Mouse (Mus musculus): ENCODE data around the gene Ctrc. TPM values are rescaled to one million over a fixed set of nuclear protein-coding genes. Genes with fewer than 3 reads are reported as not detected.

Ctrc gene
- polyA plus RNA-seq, 1 experiment from 2014 or later = not detected

DNA sequence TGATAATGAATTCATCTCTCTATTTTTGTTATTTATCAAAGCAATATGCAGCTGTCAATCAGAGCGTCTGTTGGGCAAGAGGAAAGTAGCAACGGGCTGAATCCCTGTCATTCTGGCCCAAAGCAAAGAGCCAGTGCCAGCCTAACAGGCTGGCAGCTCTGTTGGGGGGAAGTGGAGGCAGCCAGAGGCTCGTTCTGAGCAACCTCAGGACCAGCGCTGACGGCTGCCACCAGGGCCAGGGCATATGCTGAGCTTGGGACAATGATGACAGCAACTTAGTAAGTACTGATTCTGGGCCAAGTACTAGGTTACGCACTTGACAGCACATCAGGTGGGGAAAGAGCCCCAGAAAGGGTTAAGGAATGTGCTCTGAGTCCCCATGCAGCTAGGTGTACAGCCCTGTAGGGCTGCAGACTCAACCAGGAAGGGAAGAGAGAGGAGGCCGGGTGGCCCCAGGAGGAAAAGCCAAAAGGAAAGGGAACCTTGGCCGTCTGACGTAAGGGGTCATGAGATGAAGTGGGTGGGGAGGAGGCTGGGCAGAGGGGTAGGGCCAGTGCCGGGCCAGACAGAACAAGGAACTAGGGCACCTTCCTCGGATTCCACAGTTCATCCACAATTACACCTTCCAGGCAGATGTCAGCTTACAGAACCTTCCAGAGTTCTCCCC, 24.6 kb upstream of the Ctrc start:
- Histone ChIP-seq H3K4me3 (ENCODE audit: low read depth, low read length) (no peak overlapping the region), H3K27ac (ENCODE audit: low read depth, low read length) (no peak overlapping the region), H3K4me2 (ENCODE audit: low read depth, low read length) (no peak overlapping the region), H3K4me1 (ENCODE audit: control insufficient read depth, insufficient read depth, low read length) (peaks cover 37% of the 10 kb centered on the region), H3K9me3 (ENCODE audit: control insufficient read depth, low read length) (no peaks in the 10 kb centered on the region), H3K36me3 (ENCODE audit: control insufficient read depth, insufficient read depth, low read length) (no peaks in the 10 kb centered on the region), H3K9ac (replicated peaks; ENCODE audit: low read depth, low read length) (no peak overlapping the region), H3K27me3 (ENCODE audit: control insufficient read depth, insufficient read depth, low read length) (no peaks in the 10 kb centered on the region)
- 67% methylated on average over 11 of the region's 11 CpGs for WGBS
- no peak for ATAC-seq (ENCODE audit: low read depth)

DNA sequence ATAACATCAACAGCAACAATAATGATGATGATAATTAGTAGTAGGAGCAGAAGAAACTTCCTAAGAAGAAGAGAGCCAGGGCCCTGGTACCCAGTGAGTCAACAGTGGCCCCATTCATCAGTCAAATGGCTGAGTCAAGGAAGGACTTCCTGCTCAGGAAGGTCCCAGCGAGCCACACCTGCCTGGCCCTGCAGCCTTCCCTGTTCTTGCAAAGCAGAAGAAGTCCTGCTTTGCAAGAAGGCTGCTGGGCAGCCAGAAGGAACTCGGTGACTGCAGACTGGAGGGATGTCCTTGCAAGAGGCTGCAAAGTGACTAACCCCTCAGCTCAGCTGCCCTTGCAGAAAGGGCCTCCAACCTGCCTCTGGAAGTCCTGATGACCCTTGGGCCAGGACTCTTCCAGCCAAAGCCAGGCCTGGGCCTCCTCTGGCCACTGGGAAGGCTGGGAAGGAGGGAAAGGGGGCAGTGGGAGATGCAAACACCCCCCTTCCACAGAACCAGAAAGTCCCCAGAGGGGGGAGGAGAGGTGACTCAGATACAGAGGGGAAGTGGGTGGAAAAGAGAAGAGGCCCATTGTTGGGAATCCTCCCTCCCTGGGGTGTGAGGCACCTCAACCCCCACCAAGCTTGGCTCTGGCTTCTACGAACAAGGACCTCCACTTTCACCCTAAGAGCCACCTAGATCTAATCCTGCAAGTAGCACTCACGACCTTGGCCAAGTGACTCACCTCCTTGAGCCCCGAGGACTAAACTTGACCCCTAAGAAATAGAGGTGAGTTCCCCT, 23.5 kb upstream of the Ctrc start:
- H3K27ac ChIP-seq (ENCODE audit: low read depth, low read length) = no peak overlapping the region
- H3K4me1 ChIP-seq (ENCODE audit: control insufficient read depth, insufficient read depth, low read length) = peaks cover 33% of the 10 kb centered on the region
- ATAC-seq (ENCODE audit: low read depth) = no peak
- H3K9ac ChIP-seq (replicated peaks; ENCODE audit: low read depth, low read length) = no peak overlapping the region
- H3K9me3 ChIP-seq (ENCODE audit: control insufficient read depth, low read length) = no peaks in the 10 kb centered on the region
- no peaks in the 10 kb centered on the region for H3K27me3 ChIP-seq (ENCODE audit: control insufficient read depth, insufficient read depth, low read length)
- H3K4me2 ChIP-seq (ENCODE audit: low read depth, low read length) = no peak overlapping the region
- H3K4me3 ChIP-seq (ENCODE audit: low read depth, low read length) = no peak overlapping the region
- WGBS = 86% methylated on average over 5 of the region's 5 CpGs
- H3K36me3 ChIP-seq (ENCODE audit: control insufficient read depth, insufficient read depth, low read length) = no peaks in the 10 kb centered on the region

DNA sequence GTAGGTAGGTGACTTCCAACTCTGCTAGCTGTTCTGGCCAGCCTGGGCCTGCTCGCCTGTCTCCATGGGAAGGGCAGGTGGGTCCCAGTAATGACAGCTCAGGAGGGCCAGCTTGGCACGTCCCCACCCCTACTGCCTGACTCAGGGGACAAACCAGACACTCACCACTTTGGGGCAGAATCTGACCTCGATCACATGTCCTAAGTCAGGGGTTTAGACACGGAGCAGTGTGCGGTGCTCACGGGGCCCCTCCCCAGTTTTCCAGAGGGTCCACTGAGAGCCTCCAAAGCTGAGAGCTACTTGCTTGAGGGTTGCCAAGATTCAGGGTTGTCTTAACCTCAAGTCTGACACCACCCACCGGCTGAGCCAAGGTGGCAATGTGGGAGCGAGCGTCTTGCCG, 21.9 kb upstream of the Ctrc start:
- H3K9me3 ChIP-seq (ENCODE audit: control insufficient read depth, low read length) = no peaks in the 10 kb centered on the region
- H3K27ac ChIP-seq (ENCODE audit: low read depth, low read length) = peak overlapping the region; percentile 60
- H3K4me1 ChIP-seq (ENCODE audit: control insufficient read depth, insufficient read depth, low read length) = peaks cover 28% of the 10 kb centered on the region
- no peaks in the 10 kb centered on the region for H3K36me3 ChIP-seq (ENCODE audit: control insufficient read depth, insufficient read depth, low read length)
- no peak overlapping the region for H3K9ac ChIP-seq (replicated peaks; ENCODE audit: low read depth, low read length)
- H3K4me2 ChIP-seq (ENCODE audit: low read depth, low read length) = no peak overlapping the region
- H3K27me3 ChIP-seq (ENCODE audit: control insufficient read depth, insufficient read depth, low read length) = no peaks in the 10 kb centered on the region
- ATAC-seq (ENCODE audit: low read depth) = no peak
- 68% methylated on average over 10 of the region's 10 CpGs for WGBS
- H3K4me3 ChIP-seq (ENCODE audit: low read depth, low read length) = no peak overlapping the region

DNA sequence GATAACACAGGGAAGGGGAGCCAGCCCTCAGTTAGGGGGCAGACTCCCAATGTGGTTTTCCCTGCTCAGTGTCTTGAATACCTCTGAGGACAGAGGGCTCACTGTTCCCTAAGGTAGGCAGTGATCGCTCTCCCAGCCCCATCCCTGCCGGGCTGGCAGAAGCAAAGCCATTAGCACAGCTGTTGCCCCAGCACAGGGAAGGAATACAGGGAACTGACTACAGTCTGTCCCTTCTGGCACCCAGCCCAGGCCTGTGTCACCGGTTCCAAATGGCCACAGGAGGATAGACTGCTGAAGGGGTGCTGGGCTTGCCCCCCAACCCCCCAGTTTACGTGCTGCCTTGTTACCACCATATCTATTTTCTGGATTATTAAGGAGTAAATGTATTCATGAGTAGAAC, 21.3 kb upstream of the Ctrc start:
- Histone ChIP-seq H3K4me2 (ENCODE audit: low read depth, low read length) (0 out of 2 replicates have a peak overlapping the region, but pooled peaks have one; percentile 11), H3K9ac (replicated peaks; ENCODE audit: low read depth, low read length) (no peak overlapping the region), H3K36me3 (ENCODE audit: control insufficient read depth, insufficient read depth, low read length) (no peaks in the 10 kb centered on the region), H3K27ac (ENCODE audit: low read depth, low read length) (peak overlapping the region; percentile 60), H3K4me3 (ENCODE audit: low read depth, low read length) (no peak overlapping the region), H3K9me3 (ENCODE audit: control insufficient read depth, low read length) (no peaks in the 10 kb centered on the region), H3K4me1 (ENCODE audit: control insufficient read depth, insufficient read depth, low read length) (peaks cover 24% of the 10 kb centered on the region), H3K27me3 (ENCODE audit: control insufficient read depth, insufficient read depth, low read length) (no peaks in the 10 kb centered on the region)
- WGBS = 19% methylated on average over 4 of the region's 4 CpGs
- ATAC-seq (ENCODE audit: low read depth) = peak; percentile 85

DNA sequence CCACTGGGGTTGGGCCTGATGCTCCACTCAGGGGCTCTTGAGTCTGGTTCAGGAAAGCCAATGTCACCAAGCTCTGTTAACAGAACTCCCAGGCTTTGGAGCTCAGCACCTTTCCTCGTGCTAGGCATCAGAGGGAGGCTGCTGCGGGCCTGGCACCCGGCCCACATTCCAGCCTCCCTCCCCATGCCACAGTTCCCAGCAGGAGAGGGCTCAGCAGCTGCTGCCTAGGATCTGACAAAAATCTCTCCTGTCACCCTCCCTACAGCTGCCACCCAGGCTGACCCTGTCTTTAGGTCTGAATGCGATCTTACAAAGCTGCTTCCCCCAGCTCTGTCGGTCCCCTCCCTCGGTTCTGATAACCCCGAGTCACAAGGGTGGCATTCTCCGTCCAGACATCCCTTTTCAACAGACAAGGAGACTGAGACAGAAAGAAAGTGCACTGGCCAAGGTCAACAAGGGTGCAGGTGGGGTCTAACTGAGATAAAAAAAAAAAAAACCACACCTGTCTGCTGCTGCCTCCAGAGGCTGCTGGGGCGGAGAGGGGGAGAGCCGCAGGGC, 20.9 kb upstream of the Ctrc start:
- Histone ChIP-seq H3K4me1 (ENCODE audit: control insufficient read depth, insufficient read depth, low read length) (peaks cover 22% of the 10 kb centered on the region), H3K36me3 (ENCODE audit: control insufficient read depth, insufficient read depth, low read length) (no peaks in the 10 kb centered on the region), H3K27me3 (ENCODE audit: control insufficient read depth, insufficient read depth, low read length) (no peaks in the 10 kb centered on the region), H3K4me2 (ENCODE audit: low read depth, low read length) (0 out of 2 replicates have a peak overlapping the region, but pooled peaks have one; percentile 11), H3K9ac (replicated peaks; ENCODE audit: low read depth, low read length) (no peak overlapping the region), H3K27ac (ENCODE audit: low read depth, low read length) (peak overlapping the region; percentile 60), H3K4me3 (ENCODE audit: low read depth, low read length) (no peak overlapping the region), H3K9me3 (ENCODE audit: control insufficient read depth, low read length) (no peaks in the 10 kb centered on the region)
- ATAC-seq (ENCODE audit: low read depth) = peak; percentile 50; the same call in 1 of the 2 replicates
- WGBS = 19% methylated on average over 10 of the region's 10 CpGs

DNA sequence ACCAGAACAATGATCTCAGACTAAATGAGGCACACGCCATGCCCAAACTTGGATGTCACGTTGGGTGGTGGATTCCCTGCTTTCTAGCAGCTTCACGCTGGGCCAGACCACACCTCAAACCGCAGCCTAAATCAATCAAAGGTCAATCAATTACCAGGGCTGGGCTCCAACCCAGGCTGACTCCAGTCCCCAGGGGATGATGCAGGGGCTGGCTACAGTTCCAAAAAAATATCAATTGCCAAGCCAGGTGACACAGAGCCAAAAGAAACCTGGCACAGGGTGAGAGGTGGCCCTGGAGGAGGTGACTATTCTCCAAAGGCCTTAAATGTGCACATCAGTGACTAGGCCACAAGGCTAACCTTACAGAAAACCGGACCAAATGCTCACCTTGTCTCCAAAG, 19.4 kb upstream of the Ctrc start:
- H3K36me3 ChIP-seq (ENCODE audit: control insufficient read depth, insufficient read depth, low read length) = 0 out of 2 replicates have a peak, but pooled peaks cover 4% of the 10 kb centered on the region
- H3K9ac ChIP-seq (replicated peaks; ENCODE audit: low read depth, low read length) = no peak overlapping the region
- H3K27ac ChIP-seq (ENCODE audit: low read depth, low read length) = no peak overlapping the region
- no peak overlapping the region for H3K4me2 ChIP-seq (ENCODE audit: low read depth, low read length)
- H3K4me3 ChIP-seq (ENCODE audit: low read depth, low read length) = no peak overlapping the region
- no peaks in the 10 kb centered on the region for H3K9me3 ChIP-seq (ENCODE audit: control insufficient read depth, low read length)
- WGBS = 80% methylated on average over 5 of the region's 5 CpGs
- ATAC-seq (ENCODE audit: low read depth) = no peak
- H3K27me3 ChIP-seq (ENCODE audit: control insufficient read depth, insufficient read depth, low read length) = no peaks in the 10 kb centered on the region
- H3K4me1 ChIP-seq (ENCODE audit: control insufficient read depth, insufficient read depth, low read length) = peaks cover 18% of the 10 kb centered on the region

DNA sequence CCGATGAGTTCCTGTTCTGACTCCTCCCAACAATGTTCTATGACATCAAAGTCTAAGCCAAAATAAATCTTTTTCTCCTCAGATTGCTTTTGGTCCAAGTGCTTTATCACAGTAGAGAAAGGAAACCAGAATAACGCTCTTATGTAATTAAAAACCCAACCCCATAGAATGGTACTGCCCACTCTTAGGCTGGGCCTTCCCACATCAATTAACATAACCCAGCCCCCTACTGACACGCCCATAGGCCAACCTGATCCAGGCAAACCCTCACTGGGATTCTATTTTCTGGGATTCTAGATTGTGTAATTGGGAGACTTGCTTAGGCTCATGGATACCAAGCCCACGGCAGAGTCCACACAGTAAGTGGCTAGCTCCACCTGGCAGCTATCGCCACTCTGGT, 18.8 kb upstream of the Ctrc start:
- no peaks in the 10 kb centered on the region for H3K9me3 ChIP-seq (ENCODE audit: control insufficient read depth, low read length)
- peaks cover 18% of the 10 kb centered on the region for H3K4me1 ChIP-seq (ENCODE audit: control insufficient read depth, insufficient read depth, low read length)
- no peak overlapping the region for H3K4me2 ChIP-seq (ENCODE audit: low read depth, low read length)
- no peak overlapping the region for H3K9ac ChIP-seq (replicated peaks; ENCODE audit: low read depth, low read length)
- H3K4me3 ChIP-seq (ENCODE audit: low read depth, low read length) = no peak overlapping the region
- H3K36me3 ChIP-seq (ENCODE audit: control insufficient read depth, insufficient read depth, low read length) = 0 out of 2 replicates have a peak, but pooled peaks cover 4% of the 10 kb centered on the region
- ATAC-seq (ENCODE audit: low read depth) = no peak
- H3K27me3 ChIP-seq (ENCODE audit: control insufficient read depth, insufficient read depth, low read length) = no peaks in the 10 kb centered on the region
- H3K27ac ChIP-seq (ENCODE audit: low read depth, low read length) = no peak overlapping the region
- 93% methylated on average over 5 of the region's 5 CpGs for WGBS

DNA sequence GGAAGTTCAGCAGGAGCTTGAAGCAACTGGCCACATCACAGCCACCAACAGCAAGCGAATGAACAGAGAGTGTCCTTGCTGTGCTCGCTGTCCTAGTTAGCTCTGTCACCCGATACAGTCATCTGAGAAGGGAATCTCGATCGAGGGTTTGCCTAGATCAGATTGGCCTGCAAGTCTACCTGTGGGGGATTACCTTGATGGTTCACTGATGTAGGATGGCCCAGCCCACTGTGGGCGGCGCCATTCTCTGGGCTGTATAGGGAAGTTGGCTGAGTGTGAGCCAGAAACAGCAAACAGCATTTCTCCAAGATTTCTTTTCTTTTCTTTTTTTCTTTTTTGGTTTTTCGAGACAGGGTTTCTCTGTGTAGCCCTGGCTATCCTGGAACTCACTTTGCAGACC, 18.3 kb upstream of the Ctrc start:
- WGBS = 95% methylated on average over 8 of the region's 8 CpGs
- Histone ChIP-seq H3K36me3 (ENCODE audit: control insufficient read depth, insufficient read depth, low read length) (0 out of 2 replicates have a peak, but pooled peaks cover 4% of the 10 kb centered on the region), H3K9ac (replicated peaks; ENCODE audit: low read depth, low read length) (no peak overlapping the region), H3K27me3 (ENCODE audit: control insufficient read depth, insufficient read depth, low read length) (no peaks in the 10 kb centered on the region), H3K27ac (ENCODE audit: low read depth, low read length) (no peak overlapping the region), H3K4me2 (ENCODE audit: low read depth, low read length) (no peak overlapping the region), H3K9me3 (ENCODE audit: control insufficient read depth, low read length) (no peaks in the 10 kb centered on the region), H3K4me1 (ENCODE audit: control insufficient read depth, insufficient read depth, low read length) (peaks cover 15% of the 10 kb centered on the region), H3K4me3 (ENCODE audit: low read depth, low read length) (no peak overlapping the region)
- no peak for ATAC-seq (ENCODE audit: low read depth)

DNA sequence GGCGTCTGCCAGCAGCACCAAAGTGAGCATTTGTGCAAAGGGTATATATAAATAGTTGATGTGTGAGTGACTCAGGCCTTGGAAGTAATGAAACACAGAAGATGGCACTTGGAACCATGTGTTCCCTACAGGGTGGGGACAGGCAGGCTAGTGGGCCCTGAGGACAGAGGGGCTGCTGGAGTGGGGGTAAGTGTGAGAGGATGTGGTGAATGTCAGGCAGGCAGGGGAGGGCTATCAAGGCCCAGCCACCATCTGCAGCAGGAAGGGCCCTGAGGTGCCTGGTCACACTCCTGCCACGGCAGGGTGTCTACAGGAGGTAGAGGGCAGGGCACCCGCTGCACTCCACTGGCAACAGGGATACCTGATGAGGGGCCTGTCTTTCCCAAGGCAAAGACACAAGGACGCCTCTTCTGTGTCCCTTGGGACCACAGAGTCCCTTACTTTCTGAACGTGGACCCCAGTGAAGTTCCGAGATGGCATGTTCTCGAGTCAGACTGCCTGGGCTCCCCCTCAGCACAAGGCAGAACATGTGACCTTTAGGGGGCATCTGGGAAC, 17.6 kb upstream of the Ctrc start:
- Histone ChIP-seq H3K4me1 (ENCODE audit: control insufficient read depth, insufficient read depth, low read length) (peaks cover 14% of the 10 kb centered on the region), H3K9ac (replicated peaks; ENCODE audit: low read depth, low read length) (no peak overlapping the region), H3K4me2 (ENCODE audit: low read depth, low read length) (no peak overlapping the region), H3K36me3 (ENCODE audit: control insufficient read depth, insufficient read depth, low read length) (0 out of 2 replicates have a peak, but pooled peaks cover 4% of the 10 kb centered on the region), H3K27ac (ENCODE audit: low read depth, low read length) (no peak overlapping the region), H3K27me3 (ENCODE audit: control insufficient read depth, insufficient read depth, low read length) (no peaks in the 10 kb centered on the region), H3K9me3 (ENCODE audit: control insufficient read depth, low read length) (no peaks in the 10 kb centered on the region), H3K4me3 (ENCODE audit: low read depth, low read length) (no peak overlapping the region)
- 87% methylated on average over 7 of the region's 7 CpGs for WGBS
- no peak for ATAC-seq (ENCODE audit: low read depth)
